Mouse (Mus musculus) CH12F3 (cell line): ENCODE data around the gene Ppp1r3f.

Experiments used
- in situ Hi-C: fragments of 300-500 bp; cut with MboI; formaldehyde crosslinking; loops from 2 replicates; pipeline ENCODE4 v1.14.3; 2020; ENCODE audit warnings: low sequenced_read_pairs

Gene Ppp1r3f

DNA sequence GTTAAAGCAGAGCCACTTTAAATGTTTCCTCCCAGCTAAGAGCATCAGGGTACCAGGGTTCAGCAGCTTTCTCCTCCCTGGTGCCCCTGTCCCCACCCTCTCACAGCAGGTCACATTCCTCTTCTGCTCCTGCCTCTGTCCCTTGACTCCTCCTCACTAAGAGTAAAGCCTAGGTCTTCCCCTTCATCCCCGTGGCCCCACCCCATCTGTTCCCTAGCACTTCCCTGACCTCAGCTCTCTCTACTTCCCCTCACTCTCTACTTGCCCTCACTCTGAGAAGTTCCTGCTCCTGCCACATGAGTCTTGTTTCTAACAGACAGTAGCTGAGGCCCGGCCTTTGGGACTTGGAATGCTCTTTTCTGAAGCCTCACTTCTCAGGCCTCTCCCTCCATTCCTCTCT lies 11.0 kb downstream of the Ppp1r3f start:
- in situ Hi-C loops: no loop called here

GRCm38 (mm10) chrX:7553474-7553873 lies 20.6 kb downstream of the Ppp1r3f start:
- in situ Hi-C loops: no loop called here

DNA sequence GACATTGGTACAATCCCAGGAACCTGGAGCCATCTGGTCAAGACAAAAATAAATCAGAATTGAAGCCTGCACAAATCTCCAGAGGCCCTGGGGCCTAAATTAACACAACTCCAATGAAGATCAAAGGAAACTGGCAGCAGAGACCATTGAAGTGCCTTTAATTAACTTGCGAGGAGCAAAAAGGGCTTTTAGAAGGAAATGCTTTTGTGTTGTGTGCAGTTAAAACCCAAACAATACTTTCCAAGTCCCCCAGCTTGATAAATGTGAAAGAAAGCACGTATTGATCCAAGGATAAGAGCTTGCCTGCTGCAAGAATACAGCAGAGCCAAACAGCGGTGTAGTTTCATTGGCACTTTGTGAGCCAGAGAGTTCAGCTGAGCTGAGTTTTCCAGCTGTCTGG lies 49.1 kb downstream of the Ppp1r3f start:
- in situ Hi-C loops: no loop called here
